Mouse (Mus musculus) stomach, postnatal 0 days (tissue): ENCODE data around the gene Mbnl1.

ENCODE experiments used
- CTCF ChIP-seq: IDR thresholded peaks from 2 replicates; pipeline ENCODE4 v1.5.1; 2016; ENCODE audit warnings: antibody characterized with exemption, low read depth, mild to moderate bottlenecking, moderate library complexity
- EP300 ChIP-seq: optimal IDR thresholded peaks from 2 replicates; pipeline ENCODE3; 2016; ENCODE audit warnings: antibody characterized with exemption

- no peak for TF ChIP-seq EP300
- TF ChIP-seq CTCF: no peak
Observed at GRCm38 (mm10) chr3:60574199-60574598, 101.6 kb downstream of the Mbnl1 start.
